Mouse (Mus musculus): Measurements from ENCODE around the gene Palm2.

- TF ChIP-seq CTCF (IDR thresholded peaks at IDR 0.05; ENCODE audit: insufficient read depth, low read length), result no peak
- no peak for TF ChIP-seq POLR2A (IDR thresholded peaks at IDR 0.05; ENCODE audit: borderline replicate concordance, extremely low read depth, low read depth, low read length)
Observed at GRCm38 (mm10) chr4:57728611-57729183, 294.6 kb downstream of the Palm2 start.
